11 mouse cellular contexts compared by ENCODE assay signal in the genomic region with DNA sequence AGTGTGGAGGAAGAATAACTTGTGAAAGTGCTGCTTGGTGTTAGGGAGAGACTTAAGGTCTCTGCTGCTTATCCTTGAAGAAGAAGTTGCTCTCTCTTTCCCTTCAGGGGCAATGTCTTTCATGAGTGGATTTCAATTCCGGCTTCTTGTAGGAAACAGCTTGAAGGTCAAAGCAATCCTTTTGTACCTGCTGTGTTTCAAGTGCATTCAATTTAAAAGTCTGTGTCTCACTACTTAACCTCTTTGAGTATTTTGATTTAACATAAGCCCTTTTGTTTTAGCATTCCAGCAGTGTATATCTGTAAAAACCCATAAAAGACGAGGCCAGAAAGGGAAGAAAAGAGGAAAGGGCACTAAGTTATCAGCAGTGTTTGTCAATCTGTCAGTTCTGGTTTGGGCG.
"Had no signal": no experiment of that assay in that cellular context is flagged by ENCODE, and none has a peak within 500 bp of the region (broad histone marks: within the 10 kb centered on the region; RNA-seq: fewer than 3 reads in every experiment).

No protein-coding gene starts in this region.

- DNase-seq: gastrocnemius, adult 2 months; gastrocnemius, postnatal 10 days; gastrocnemius, postnatal 25 days; heart, postnatal 10 days; heart, postnatal 4 days; kidney, adult 18-20 months; kidney, postnatal 10 days; kidney, postnatal 25 days; kidney, postnatal 4 days; liver; liver, embryonic 13.5 days had no signal
